Mouse (Mus musculus): ENCODE results near the gene Sumo1.

- TF ChIP-seq GATA1 (IDR thresholded peaks at IDR 0.05; ENCODE audit: borderline replicate concordance, low read length) (no peak), FLI1 (IDR thresholded peaks at IDR 0.05; ENCODE audit: low read length) (no peak)
Measured at GRCm38 (mm10) chr1:59663456-59664135, 7.0 kb downstream of the Sumo1 start.

All from megakaryocyte, embryonic 14.5 days (primary cell).